Mouse (Mus musculus): ENCODE results near the gene Cdx2.

Cdx2 gene

GRCm38 (mm10) chr5:147292506-147293120 is 14.5 kb downstream of the Cdx2 start:
- no peak for DNase-seq

DNA sequence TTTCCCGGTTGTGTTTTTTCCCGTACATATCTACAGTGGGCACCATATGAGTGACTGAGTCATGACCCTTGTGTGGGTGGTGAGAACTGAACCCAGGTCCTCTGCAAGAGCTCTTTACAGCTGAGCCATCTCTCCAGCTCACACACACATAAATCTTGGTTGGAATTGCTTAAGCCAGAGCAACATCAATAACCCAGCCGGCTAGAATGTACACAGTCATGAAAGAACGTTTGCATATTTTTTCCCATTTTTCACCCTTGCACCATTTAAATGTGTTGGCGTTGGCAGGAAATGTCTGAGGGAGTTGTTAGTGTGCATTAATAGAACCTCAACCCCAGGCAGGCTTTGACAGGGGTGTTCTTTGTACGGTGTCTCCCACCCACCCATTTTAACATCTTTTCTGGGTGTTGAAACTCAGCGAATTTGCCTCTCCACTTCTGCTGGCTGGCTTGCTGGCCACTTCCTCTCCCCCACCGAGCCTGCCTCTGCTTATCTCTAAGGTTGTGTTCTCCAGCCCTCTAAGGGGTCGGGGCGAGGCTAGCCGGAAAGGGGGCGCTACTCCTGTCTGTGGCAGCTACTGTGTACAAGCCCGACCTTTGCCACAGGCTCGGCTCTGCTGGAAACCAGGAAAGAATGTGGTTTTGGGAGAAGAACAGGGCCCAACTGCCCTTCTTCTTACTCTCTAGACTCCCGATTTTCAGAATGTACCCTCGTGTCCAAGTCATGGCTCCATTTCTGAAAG is 15.1 kb downstream of the Cdx2 start:
- no peak for DNase-seq

DNA sequence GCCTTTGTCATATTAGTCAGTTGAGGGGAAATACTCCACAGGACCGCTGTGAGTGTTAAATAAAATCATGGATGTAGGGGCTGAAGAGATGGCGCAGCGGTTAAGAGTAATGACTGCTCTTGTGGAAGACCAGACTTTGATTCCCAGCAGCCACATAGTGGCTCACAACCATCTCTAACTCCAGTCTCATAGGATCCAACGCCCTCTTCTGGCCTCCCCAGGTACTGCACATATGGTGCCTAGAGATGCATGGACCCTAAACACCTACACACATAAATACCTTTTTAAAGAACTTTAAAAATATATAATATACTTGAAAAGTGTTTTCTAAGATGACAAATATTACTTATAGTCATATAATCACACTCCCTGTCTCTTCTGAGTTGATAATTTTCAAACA is 22.7 kb downstream of the Cdx2 start:
- no peak for DNase-seq

DNA sequence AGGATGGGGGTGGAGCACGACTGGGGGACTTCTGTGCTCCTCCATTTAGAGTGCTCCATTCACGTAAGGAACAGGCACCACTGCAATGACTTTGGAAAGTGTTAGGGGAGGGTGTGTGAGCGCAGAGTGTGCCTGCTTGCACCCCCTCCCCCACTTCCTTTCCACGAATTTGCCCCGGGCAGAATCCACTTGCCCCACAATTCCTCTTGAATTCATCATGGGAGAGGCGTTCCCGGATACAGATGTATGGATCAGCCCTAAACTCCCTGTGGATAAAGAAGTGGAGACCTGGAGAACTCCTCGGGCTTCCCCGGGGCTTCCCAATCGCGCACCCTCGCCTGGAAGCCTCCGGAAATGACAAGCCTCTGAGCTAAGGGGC is 29.5 kb downstream of the Cdx2 start:
- DNase-seq: no peak

DNA sequence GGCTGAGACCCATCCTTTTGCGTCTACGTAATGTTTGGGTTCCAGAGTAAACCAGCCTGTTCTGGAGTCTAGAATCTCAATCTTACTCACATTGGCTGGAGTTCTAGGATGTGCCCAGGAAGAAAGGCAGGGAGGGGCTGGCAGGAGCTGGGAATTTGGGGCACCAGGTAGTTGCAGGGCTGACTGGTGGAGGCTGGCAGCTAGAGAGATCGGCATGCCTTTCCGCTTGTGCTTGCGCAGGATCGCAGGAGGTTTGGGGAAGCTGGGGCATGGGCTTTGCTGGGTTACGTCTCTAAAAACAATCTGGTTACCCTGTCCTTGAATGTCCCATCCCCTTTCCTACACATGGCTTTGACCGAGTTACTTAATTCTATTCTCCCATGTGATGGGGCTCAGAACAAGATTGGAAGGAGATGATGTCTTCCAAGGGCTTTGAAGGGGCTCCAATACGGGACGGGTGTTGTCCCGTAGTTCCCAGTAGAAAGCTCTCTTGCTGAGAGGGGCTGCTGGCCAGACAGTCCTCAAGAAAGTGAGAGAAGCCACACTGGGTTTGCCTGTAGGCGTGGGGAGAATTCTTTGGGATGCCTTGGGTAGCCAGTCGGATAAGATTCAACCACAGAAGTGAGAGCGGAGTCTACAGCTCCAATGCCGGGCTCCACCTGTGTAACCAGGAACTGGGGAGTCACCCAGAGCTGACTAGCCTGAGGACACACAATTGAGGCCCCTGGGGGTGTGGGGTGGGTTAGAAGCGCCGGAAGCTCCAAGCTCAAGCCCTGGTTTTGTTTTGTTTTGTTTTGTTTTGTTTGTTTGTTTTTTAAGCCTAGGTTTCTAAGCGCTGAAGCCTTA is 30.1 kb downstream of the Cdx2 start:
- no peak for DNase-seq

DNA sequence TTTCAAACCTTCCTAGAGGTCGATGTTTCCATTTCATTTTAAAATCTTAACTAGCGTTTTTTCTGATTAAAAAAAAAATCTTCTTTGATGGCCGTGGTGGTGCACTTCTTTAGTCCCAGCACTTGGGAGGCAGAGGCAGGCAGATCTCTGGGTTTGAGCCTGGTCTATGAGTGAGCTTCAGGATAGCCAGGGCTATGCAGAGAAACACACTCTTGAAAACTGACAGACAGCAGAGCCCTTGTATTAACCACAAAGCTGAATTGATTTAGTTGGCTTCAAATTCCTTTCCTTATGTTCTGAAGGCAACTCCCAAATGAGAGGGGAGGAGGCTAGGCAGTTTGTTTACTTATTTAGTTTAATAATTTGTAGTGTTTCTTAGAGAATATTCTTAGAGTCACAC is 31.3 kb downstream of the Cdx2 start:
- no peak for DNase-seq

- DNase-seq: no peak
Measured at GRCm38 (mm10) chr5:147274174-147275141, 32.6 kb downstream of the Cdx2 start.

DNA sequence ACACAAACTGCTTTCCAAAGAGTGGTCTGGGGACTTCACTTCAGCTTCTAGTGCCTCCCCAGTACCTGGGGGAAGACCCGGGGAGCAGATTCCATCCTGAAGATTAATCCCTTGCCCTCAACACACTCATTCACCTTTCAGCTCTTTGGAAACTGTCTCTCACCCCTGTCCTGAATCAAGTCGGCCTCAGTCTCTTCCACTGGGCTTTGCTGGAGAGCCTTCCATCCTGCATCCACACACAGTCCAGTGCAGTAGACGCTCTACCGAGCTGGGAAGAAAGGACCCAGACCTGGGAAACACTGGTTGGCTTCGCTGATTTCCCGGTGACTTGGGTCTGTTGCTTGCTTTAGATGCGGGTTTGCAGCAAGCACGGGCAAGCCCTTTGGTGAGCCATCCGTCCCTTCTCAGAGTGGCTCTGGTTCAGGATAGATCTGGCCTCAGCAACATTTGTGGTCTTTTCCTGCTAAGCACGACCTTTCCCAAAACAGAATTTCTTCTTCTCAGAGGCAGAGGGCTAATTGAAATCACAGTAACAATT is 34.2 kb downstream of the Cdx2 start:
- no peak for DNase-seq

- no peak for DNase-seq
Measured at GRCm38 (mm10) chr5:147272046-147272807, 34.8 kb downstream of the Cdx2 start.

GRCm38 (mm10) chr5:147270673-147271655 is 36.1 kb downstream of the Cdx2 start:
- no peak for DNase-seq

DNA sequence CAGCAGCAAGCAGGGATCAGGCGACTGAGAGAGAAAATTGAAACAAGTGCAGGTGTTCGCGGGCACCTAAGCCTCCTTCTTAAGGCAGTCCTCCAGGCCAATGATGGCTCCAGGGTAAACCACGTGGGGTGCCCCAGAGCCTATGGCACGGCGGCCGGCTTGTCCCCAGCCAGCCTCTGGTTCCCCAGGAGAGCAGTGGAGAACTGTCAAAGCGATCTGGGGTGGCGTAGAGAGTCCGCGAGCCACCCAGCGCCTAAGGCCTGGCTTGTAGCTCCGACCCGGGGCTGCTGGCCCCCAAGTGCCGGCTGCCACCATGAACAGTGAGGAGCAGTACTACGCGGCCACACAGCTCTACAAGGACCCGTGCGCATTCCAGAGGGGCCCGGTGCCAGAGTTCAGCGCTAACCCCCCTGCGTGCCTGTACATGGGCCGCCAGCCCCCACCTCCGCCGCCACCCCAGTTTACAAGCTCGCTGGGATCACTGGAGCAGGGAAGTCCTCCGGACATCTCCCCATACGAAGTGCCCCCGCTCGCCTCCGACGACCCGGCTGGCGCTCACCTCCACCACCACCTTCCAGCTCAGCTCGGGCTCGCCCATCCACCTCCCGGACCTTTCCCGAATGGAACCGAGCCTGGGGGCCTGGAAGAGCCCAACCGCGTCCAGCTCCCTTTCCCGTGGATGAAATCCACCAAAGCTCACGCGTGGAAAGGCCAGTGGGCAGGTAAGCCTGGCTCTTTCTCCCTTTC is 37.0 kb downstream of the Cdx2 start, which contains the start of gene Pdx1:
Gene Pdx1 (plus strand): TSS at position 34 of the 747 bp plus-strand sequence.
- no peak for DNase-seq

DNA sequence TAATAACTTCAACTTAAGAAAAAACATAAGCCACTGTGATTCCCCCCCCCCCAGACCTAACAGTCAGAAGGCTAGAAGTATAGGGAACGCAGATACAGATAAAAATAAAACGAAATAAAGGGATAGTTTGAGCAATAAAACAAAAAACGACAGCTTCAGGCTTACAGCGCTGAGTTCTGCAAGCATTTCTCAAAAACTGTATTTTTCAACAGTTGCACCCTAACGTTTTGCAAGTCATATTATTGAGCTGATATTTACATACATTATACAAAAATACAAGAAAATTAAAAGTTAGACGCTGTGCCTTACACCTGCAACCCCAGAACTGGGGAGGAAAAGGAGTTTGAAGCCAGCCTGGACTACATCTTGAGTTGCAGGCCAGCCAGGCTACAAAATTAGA is 37.7 kb downstream of the Cdx2 start:
- DNase-seq: no peak

GRCm38 (mm10) chr5:147268728-147269127 is 38.3 kb downstream of the Cdx2 start:
- no peak for DNase-seq

DNA sequence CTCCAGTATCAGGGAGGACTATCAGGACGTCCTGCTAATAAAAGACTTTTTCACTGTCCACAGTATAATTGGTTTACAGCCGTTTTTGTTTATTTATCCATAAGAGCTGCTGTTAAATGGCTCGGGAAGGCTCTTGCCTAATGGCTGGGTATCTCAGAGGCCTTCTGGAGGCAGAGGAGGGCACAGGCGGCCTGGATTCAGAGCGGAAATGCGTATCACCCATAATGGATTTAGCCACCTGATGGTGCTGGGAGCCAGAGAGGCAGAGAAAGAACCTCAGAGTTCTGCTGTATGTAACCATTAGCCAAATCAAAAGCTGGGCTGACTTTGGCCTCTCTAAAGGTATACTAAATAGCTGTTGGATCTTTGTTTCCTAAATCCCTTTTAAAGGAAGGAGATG is 39.6 kb downstream of the Cdx2 start:
- DNase-seq: no peak

DNA sequence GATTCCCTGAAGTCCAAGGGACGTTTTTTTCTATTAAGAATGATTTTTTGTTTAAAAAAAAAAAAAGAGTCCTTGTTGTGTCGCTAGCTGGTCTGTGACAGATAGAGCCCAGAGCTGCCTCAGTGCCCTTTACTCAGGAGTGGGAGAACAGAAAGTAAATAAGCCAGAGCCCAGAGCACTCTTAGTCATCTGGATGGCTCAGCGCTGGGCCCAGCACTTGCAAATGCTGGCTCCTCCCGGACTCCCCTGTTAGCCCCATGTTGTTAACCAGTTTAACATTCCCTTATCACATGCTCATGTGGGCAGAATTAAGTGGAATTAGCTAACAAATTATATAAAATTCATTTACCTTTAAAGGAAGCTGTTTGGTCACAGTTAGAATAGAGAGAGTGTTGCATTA is 43.1 kb downstream of the Cdx2 start:
- no peak for DNase-seq

- DNase-seq: no peak
Measured at GRCm38 (mm10) chr5:147261899-147262541, 45.0 kb downstream of the Cdx2 start.

DNA sequence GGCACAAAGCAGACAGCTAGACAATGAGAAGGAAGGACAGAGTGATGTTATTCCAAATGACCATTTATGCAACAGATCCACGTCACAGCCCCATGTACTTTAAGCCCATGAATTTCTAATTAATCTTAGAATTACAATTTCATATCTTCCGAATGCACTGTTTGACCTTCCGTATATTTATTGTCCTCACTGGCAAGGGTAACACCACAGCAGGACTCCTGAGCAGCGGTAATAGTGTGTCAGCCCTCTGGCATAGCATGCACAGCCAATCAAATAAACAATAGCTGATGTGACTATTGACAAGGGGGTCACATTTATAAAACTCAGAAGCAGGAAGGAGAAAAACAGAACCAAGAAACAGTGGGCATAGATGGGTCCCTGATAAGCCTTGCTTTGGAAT is 46.3 kb downstream of the Cdx2 start:
- DNase-seq: no peak

DNA sequence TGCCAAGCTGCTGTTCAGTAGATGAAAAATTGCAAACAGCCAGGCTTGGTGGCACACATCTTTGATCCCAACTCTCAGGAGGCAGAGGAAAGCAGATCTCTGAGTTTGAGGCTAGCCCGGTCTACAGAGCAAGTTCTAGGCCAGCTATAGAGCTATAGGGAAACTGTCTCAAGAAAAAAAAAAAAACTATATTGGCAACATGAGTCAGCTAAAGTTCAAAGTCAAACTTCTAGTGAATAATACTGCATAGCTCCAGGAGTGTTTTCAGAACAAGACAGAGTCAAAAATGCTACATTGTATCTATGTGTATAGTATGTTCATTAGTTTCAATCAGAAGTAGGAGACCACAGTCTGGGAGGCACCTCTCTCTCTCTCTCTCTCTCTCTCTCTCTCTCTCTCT is 46.9 kb downstream of the Cdx2 start:
- DNase-seq: no peak
